ENCODE assay signal across 8 mouse cellular contexts in the genomic region with DNA sequence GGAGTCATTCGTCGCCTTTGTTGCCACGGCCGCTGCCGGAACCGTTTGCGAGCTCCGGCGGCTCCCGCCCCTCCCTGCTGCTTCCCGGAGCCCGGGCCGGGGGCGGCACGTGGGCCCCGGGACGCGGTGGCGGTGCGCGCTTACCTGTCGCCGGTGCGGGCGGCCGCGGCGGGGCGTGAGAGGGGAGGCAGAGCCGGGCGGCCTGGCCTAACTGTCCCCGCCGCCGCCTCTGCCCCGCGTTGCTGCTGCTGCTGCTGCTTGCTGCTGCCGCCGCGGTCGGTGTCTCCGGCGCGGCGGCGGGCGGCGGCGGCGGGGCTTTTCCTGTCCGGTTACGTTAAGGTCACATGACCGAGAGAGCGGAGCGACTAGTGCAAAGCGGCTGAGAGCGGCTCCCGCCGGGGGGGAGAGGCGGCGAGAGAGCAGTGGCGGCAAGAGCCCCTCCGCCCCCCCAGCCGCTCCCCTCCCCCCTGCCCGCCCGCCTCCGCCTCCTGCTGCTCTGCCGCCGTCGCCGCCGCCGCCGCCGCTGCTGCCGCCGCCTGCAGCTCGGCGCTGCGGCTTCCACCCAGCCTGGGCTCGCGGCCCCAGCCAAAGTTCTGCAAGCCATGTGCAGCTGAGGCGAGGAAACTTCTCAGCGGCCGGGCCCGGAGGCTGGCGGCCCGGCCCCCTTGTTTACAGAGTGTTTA. TPM values are rescaled to one million over a fixed set of nuclear protein-coding genes. Genes with fewer than 3 reads are reported as not detected.
A peak's percentile ranks its signal among the peaks of the same experiment; 100 is the strongest.
DNase-seq lines count a peak whose midpoint lies in the region; ATAC-seq lines count a peak whose summit lies in the region.

A gene (minus strand): TSS at position 408 of the 683 bp plus-strand sequence.

- 0 out of 2 replicates have a peak, but pooled peaks cover 2% of the 10 kb centered on the region for H3K36me3 ChIP-seq in hindbrain, embryonic 12.5 days

- peak within 1 kb of the TSS; percentile 99 for H3K27ac ChIP-seq in hindbrain, embryonic 12.5 days

- H3K4me2 ChIP-seq in hindbrain, embryonic 12.5 days (replicated peaks): peak within 1 kb of the TSS; percentile 92

- no peaks in the 10 kb centered on the region for H3K27me3 ChIP-seq in hindbrain, embryonic 12.5 days

- peak within 1 kb of the TSS; percentile 100 for H3K4me3 ChIP-seq in hindbrain, embryonic 12.5 days

- H3K4me1 ChIP-seq in hindbrain, embryonic 12.5 days: peaks cover 36% of the 10 kb centered on the region

- WGBS in hindbrain, embryonic 12.5 days: 2% methylated on average over 36 of the region's 87 CpGs

- peak; percentile 0; the same call in 1 of the 2 replicates for ATAC-seq in hindbrain, embryonic 12.5 days (ENCODE audit: low FRiP score)

- H3K9ac ChIP-seq in hindbrain, embryonic 12.5 days: peak within 1 kb of the TSS; percentile 100

- H3K9me3 ChIP-seq in hindbrain, embryonic 12.5 days (replicated peaks): no peaks in the 10 kb centered on the region

- peak; percentile 78 for DNase-seq in NIH3T3 (ENCODE audit: low read depth)
- peak; percentile 83 for DNase-seq in cerebellum, adult 9-11 months
- DNase-seq in frontal cortex, postnatal 10 days (ENCODE audit: low spot score in 2 of 2): peak; percentile 67 to 72
- peak; percentile 61 to 65 for DNase-seq in layer of hippocampus, postnatal 36 days
- DNase-seq in lung, postnatal 4 days: peak; percentile 67 to 77
- DNase-seq in retina, postnatal 1 day: peak; percentile 89
- DNase-seq in thymus, postnatal 4 days: peak; percentile 81

RNA-seq across cellular contexts. Expression of the gene that starts here (rescaled TPM):
- polyA plus RNA-seq in hindbrain, embryonic 12.5 days (2016; fragmentation: Nextera tagmentation; extraction: Ambion mirVana): 18.1 and 19.3 TPM in 2 replicates
- 10 to 100 TPM; 12.4 to 13.4 TPM for total RNA-seq in layer of hippocampus, postnatal 36 days (2021)

Comparison
In these comparisons a context has a peak if more than half of its experiments do, and no peak if none do; other contexts are left out.
1. Peak in every context shown above with its lines: DNase-seq, ATAC-seq, H3K4me3 ChIP-seq and H3K27ac ChIP-seq.